Comparison of ENCODE assay signal across 11 mouse cellular contexts in the genomic region with DNA sequence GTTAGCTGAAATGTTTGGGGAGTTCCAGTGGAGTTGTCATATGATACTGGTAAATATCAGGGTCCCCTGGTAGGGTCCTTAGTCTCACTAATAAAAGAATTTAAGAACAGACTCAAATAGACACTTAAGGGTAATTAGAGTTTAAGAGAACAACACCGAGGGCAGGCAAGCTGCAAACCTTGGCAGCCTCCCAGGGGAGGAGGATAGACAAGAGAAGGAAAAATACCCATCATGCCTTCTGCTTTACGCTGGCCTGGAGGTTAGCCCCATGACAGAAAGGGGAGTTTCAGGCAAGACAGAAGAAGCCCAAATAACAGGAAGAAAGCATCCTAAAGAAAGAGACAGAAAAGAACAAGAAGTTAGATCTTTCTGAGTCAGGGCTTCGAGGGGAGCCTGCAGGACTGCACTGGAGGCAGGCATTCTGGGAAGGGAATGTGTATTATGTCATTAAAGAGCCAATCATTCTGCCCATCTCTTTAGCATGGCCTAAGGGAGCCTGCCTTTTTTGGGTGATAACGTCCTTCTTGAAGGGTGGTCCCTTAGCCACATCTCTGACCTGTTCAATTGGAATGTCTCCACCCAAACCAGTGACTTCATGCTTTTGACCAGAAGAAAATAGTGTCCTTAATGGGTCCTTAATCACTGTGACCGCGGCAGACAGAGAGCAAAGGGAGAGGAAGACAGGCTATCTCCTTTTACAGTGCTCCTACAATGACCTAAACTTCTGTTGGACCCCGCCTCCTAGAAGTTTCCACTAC.
"Had no signal": no experiment of that assay in that cellular context is flagged by ENCODE, and none has a peak within 500 bp of the region (broad histone marks: within the 10 kb centered on the region; RNA-seq: fewer than 3 reads in every experiment).

No protein-coding gene starts in this region.

- H3K9ac ChIP-seq: limb, embryonic 12.5 days; liver, embryonic 15.5 days; midbrain, embryonic 15.5 days had no signal

- DNase-seq: lung, adult 2 months; right cerebral cortex, adult 18-20 months; right cerebral cortex, postnatal 25 days; thymus, postnatal 4 days had no signal

- H3K27ac ChIP-seq: layer of hippocampus, adult 2 months; limb, embryonic 12.5 days; liver, embryonic 15.5 days; macrophage; midbrain, embryonic 15.5 days; stomach, postnatal 0 days had no signal

- H3K4me3 ChIP-seq: layer of hippocampus, adult 2 months; limb, embryonic 12.5 days; liver, embryonic 15.5 days; megakaryocyte, embryonic 14.5 days; midbrain, embryonic 15.5 days had no signal

- H3K4me1 ChIP-seq: midbrain, embryonic 15.5 days had no signal

- H3K9me3 ChIP-seq: limb, embryonic 12.5 days; liver, embryonic 15.5 days; midbrain, embryonic 15.5 days had no signal

- H3K27me3 ChIP-seq: limb, embryonic 12.5 days; megakaryocyte, embryonic 14.5 days; midbrain, embryonic 15.5 days had no signal

- H3K36me3 ChIP-seq: limb, embryonic 12.5 days; liver, embryonic 15.5 days; midbrain, embryonic 15.5 days had no signal
